Mouse (Mus musculus) limb, embryonic 14.5 days (tissue): ENCODE results near the gene Prr15. TPM values are rescaled to one million over a fixed set of nuclear protein-coding genes. Genes with fewer than 3 reads are reported as not detected.

Experiments used
- ATAC-seq: fragments of 200-750 bp; cut with Nextera tagmentation; 2 replicates; pipeline ENCODE4 v1.8.0; 2017; ENCODE audit warnings: low read depth, moderate number of reproducible peaks, moderate TSS enrichment; ENCODE audit not compliant: low FRiP score
- DNase-seq: peaks from one replicate; pipeline ENCODE4 v3.0.0-alpha.2; 2015; ENCODE audit warnings: low spot score
- H3K27ac ChIP-seq: fragments of 300-500 bp; sonication (generic); replicated peaks from 2 replicates; pipeline ENCODE4 v1.5.1; 2014; ENCODE audit warnings: low read depth, mild to moderate bottlenecking, low read length, moderate library complexity, mixed read lengths
- H3K27me3 ChIP-seq: fragments of 300-500 bp; sonication (generic); 2 replicates; pipeline ENCODE4 v1.6.1; 2014; ENCODE audit warnings: low read length, mixed read lengths; ENCODE audit not compliant: control insufficient read depth, insufficient read depth
- H3K36me3 ChIP-seq: fragments of 300-500 bp; sonication (generic); 2 replicates; pipeline ENCODE4 v1.6.1; 2014; ENCODE audit warnings: mild to moderate bottlenecking, low read length, moderate library complexity, mixed read lengths; ENCODE audit not compliant: control insufficient read depth, insufficient read depth
- H3K4me1 ChIP-seq: fragments of 300-500 bp; sonication (generic); 2 replicates; pipeline ENCODE4 v1.6.1; 2014; ENCODE audit warnings: antibody characterized with exemption, low read length, mixed read lengths; ENCODE audit not compliant: control insufficient read depth, insufficient read depth
- H3K4me2 ChIP-seq: fragments of 300-500 bp; sonication (generic); replicated peaks from 2 replicates; pipeline ENCODE4 v1.6.1; 2014; ENCODE audit warnings: low read depth, mild to moderate bottlenecking, low read length, moderate library complexity; ENCODE audit not compliant: severe bottlenecking
- H3K4me3 ChIP-seq: fragments of 300-500 bp; sonication (generic); replicated peaks from 2 replicates; pipeline ENCODE4 v1.5.1; 2014; ENCODE audit warnings: low read length
- H3K9ac ChIP-seq: fragments of 300-500 bp; sonication (generic); 2 replicates; pipeline ENCODE4 v1.6.1; 2014; ENCODE audit warnings: mild to moderate bottlenecking, low read depth, low read length, moderate library complexity; ENCODE audit not compliant: severe bottlenecking
- H3K9me3 ChIP-seq: fragments of 300-500 bp; sonication (generic); 2 replicates; pipeline ENCODE4 v1.6.1; 2016; ENCODE audit warnings: low read length; ENCODE audit not compliant: control insufficient read depth
- POLR2A ChIP-seq: fragments of 200-500 bp; IDR thresholded peaks from 2 replicates; pipeline ENCODE4 v1.8.0; 2012; ENCODE audit warnings: inconsistent platforms, mild to moderate bottlenecking, moderate library complexity, borderline replicate concordance; ENCODE audit not compliant: insufficient read depth, insufficient read length; ENCODE audit errors: extremely low read depth
- WGBS: fragments of 180-500 bp; shearing (Covaris S2); extraction: QIAGEN DNeasy Blood & Tissue Kit; methylation state at CpG from one replicate; pipeline ENCODE4 v1.1.7; 2014; 5-methylcytosine and 5-hydroxymethylcytosine counted together
- polyA plus RNA-seq, 2 experiments: library from polyadenylated mRNA; depleted of rRNA in 1 of 2; stranded (reverse) in 1 of 2; unstranded in 1 of 2; fragments of >200 nt; fragmentation: Nextera tagmentation in 1 of 2; extraction: Ambion mirVana in 1 of 2; gene quantifications; 2 replicates each; pipeline versions ENCODE4 v1.2.1 to v1.2.3; 2012 to 2014

Prr15 gene
- polyA plus RNA-seq, 2 experiments, result 0.35 to 0.40 TPM

DNA sequence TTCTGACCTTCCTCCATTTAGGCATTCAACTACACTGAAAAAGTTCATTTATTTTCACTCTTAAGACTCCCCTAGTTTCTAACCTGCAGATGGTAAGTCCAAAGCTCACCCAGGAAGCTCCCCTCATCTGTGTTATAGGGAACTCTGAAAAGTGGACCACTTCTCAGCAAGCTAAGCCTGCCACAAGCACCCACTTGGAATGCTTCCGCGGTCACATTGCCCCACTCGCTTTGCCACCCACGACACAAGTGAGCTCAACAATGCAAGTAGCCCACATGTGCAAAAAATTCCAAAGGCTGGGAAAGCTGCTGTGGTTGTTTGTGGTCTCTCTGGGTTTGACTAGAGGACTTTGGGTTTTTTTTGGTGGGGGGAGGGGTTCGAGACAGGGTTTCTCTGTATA lies 15.5 kb downstream of the Prr15 start:
- Histone ChIP-seq H3K4me2 (no peak overlapping the region), H3K4me3 (no peak overlapping the region), H3K9ac (no peak overlapping the region), H3K9me3 (no peaks in the 10 kb centered on the region), H3K27ac (no peak overlapping the region), H3K27me3 (no peaks in the 10 kb centered on the region), H3K4me1 (no peaks in the 10 kb centered on the region), H3K36me3 (no peaks in the 10 kb centered on the region)
- DNase-seq (no peak), ATAC-seq (no peak)
- WGBS, result 87% methylated on average over 5 of the region's 5 CpGs
- no peak for TF ChIP-seq POLR2A

- Histone ChIP-seq H3K27me3 (no peaks in the 10 kb centered on the region), H3K9ac (no peak overlapping the region), H3K36me3 (no peaks in the 10 kb centered on the region), H3K4me2 (no peak overlapping the region), H3K4me3 (no peak overlapping the region), H3K9me3 (no peaks in the 10 kb centered on the region), H3K27ac (no peak overlapping the region), H3K4me1 (no peaks in the 10 kb centered on the region)
- 86% methylated on average over 10 of the region's 10 CpGs for WGBS
- DNase-seq (no peak), ATAC-seq (no peak)
- TF ChIP-seq POLR2A, result no peak
Measured at GRCm38 (mm10) chr6:54342223-54342622, 16.6 kb downstream of the Prr15 start.

DNA sequence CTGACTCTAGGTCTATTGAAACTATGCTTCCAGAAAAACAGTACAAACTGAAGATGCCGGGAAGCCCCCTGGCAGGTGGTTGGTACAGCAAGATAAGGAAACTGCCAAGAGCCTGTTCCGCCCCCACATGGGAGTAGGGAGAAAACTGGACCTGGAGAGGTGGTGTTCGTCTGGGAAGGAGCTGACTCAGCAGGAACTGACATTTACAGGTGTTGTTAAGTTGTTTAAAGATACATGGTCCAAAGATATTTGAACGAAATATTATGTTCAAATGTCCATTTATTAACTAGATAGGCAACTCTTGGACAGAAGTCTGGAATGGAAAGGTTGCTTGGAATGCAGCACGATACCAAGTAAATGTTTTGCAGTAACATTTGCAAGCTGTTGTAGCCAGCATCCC lies 26.2 kb downstream of the Prr15 start:
- ATAC-seq (no peak), DNase-seq (no peak)
- 75% methylated on average over 5 of the region's 5 CpGs for WGBS
- TF ChIP-seq POLR2A, result no peak
- Histone ChIP-seq H3K4me1 (no peaks in the 10 kb centered on the region), H3K9me3 (no peaks in the 10 kb centered on the region), H3K9ac (no peak overlapping the region), H3K4me3 (no peak overlapping the region), H3K27ac (no peak overlapping the region), H3K27me3 (no peaks in the 10 kb centered on the region), H3K4me2 (no peak overlapping the region), H3K36me3 (no peaks in the 10 kb centered on the region)

DNA sequence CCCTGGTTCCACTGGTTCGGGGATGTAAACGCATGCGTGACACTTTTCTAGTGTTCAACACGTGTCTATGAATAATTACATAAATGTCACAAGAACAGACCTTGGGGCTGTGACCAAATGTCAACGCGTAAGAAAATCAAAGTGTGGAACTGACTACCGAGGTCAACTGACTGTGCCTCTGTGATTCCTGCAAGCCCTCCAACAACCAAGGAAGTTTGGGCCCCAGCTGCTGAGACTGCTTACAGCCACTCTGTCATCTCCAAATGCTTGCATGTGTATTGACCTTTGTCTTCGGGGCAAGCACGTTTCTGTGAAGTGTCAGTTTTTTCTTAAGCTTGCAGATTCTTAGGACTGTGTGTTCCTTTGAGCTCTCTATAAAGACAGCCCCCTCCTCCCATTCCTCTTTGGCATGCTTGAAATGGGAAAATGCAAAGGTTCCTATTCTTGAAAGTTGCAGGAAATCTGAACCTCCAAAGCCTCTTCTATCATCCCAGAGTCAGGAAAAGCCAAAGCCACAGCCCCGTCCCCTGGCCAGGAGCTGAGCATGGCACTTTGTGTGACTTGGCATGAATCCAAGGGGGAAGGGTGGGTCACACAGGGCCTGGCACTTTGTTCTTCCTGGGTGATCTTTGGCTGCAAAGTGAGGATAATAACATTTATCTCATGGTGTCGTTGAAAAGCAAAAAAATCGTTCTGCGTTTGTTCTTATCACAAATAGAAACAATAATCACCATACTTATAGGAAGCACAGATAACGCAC lies 27.5 kb downstream of the Prr15 start:
- Histone ChIP-seq H3K4me3 (no peak overlapping the region), H3K27me3 (no peaks in the 10 kb centered on the region), H3K27ac (no peak overlapping the region), H3K4me1 (no peaks in the 10 kb centered on the region), H3K36me3 (no peaks in the 10 kb centered on the region), H3K9me3 (no peaks in the 10 kb centered on the region), H3K4me2 (no peak overlapping the region), H3K9ac (no peak overlapping the region)
- WGBS, result 67% methylated on average over 14 of the region's 14 CpGs
- ATAC-seq (no peak), DNase-seq (no peak)
- TF ChIP-seq POLR2A, result no peak

GRCm38 (mm10) chr6:54353698-54354097 lies 28.1 kb downstream of the Prr15 start:
- H3K36me3 ChIP-seq, result no peaks in the 10 kb centered on the region
- H3K4me2 ChIP-seq, result no peak overlapping the region
- no peaks in the 10 kb centered on the region for H3K9me3 ChIP-seq
- H3K4me3 ChIP-seq, result no peak overlapping the region
- DNase-seq, result no peak
- WGBS, result 84% methylated on average over 5 of the region's 5 CpGs
- H3K27ac ChIP-seq, result no peak overlapping the region
- no peak overlapping the region for H3K9ac ChIP-seq
- TF ChIP-seq POLR2A, result no peak
- no peaks in the 10 kb centered on the region for H3K27me3 ChIP-seq
- no peaks in the 10 kb centered on the region for H3K4me1 ChIP-seq
- ATAC-seq, result no peak
